Mouse (Mus musculus) olfactory bulb, adult 2 months (tissue): ENCODE data around the gene Spon1. TPM values are rescaled to one million over a fixed set of nuclear protein-coding genes. Genes with fewer than 3 reads are reported as not detected.

ENCODE experiments used
- H3K27ac ChIP-seq: fragments of 200-500 bp; 2 replicates; pipeline ENCODE4 v1.5.1; 2012; ENCODE audit warnings: low read depth, low read length; ENCODE audit not compliant: insufficient read depth
- H3K4me1 ChIP-seq: fragments of 200-500 bp; 2 replicates; pipeline ENCODE4 v1.6.1; 2012; ENCODE audit warnings: low read length; ENCODE audit not compliant: control insufficient read depth, insufficient read depth
- H3K4me3 ChIP-seq: fragments of 200-500 bp; 2 replicates; pipeline ENCODE4 v1.5.1; 2012; ENCODE audit warnings: mild to moderate bottlenecking, low read depth, low read length, moderate library complexity; ENCODE audit not compliant: insufficient read depth
- CTCF ChIP-seq: fragments of 200-500 bp; IDR thresholded peaks from 2 replicates; pipeline ENCODE4 v1.5.1; 2012; ENCODE audit warnings: low read depth, mild to moderate bottlenecking, low read length, moderate library complexity; ENCODE audit not compliant: insufficient read depth
- POLR2A ChIP-seq: fragments of 200-500 bp; IDR thresholded peaks from 2 replicates; pipeline ENCODE4 v1.6.1; 2012; ENCODE audit warnings: mild to moderate bottlenecking, low read depth, low read length, moderate library complexity; ENCODE audit not compliant: insufficient read depth
- WGBS: fragments of 180-500 bp; shearing (Covaris S2); methylation state at CpG from one replicate; pipeline ENCODE4 v1.1.7; 2018; 5-methylcytosine and 5-hydroxymethylcytosine counted together
- polyA plus RNA-seq: library from polyadenylated mRNA; stranded (reverse); fragments of >200 nt; gene quantifications from 2 replicates; pipeline ENCODE4 v1.2.4, GENCODE M21; 2012; ENCODE audit warnings: low replicate concordance; ENCODE audit not compliant: missing spikeins, insufficient read depth, insufficient read length

The Spon1 gene
- polyA plus RNA-seq, 1 experiment, result not detected

GRCm38 (mm10) chr7:113772135-113772534 is 6.3 kb downstream of the Spon1 start:
- Histone ChIP-seq H3K4me1 (0 out of 2 replicates have a peak, but pooled peaks cover 2% of the 10 kb centered on the region), H3K27ac (no peak overlapping the region), H3K4me3 (no peak overlapping the region)
- TF ChIP-seq POLR2A (no peak), CTCF (no peak)
- 94% methylated on average over 2 of the region's 2 CpGs for WGBS

DNA sequence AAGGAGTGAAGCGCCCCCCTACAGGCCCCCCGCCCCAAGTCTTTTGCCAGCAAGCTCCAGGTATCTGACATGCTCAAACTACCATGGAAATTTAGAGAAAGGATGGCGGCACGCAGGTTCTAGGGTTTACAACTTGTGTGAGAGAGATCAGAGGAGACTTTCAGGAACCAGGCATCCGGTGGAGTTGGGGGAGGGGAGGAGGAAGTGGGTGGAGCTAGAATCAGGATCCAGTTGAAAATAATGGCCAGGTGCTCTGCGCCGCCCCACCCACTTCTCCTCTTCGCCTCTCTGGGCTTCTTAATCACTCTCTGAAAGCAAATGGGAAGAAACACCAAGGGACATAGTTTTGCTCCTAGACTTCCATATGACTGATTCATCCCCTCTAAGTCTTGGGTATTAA is 7.6 kb downstream of the Spon1 start:
- TF ChIP-seq CTCF, result no peak
- TF ChIP-seq POLR2A, result no peak
- 0 out of 2 replicates have a peak, but pooled peaks cover 2% of the 10 kb centered on the region for H3K4me1 ChIP-seq
- no peak overlapping the region for H3K27ac ChIP-seq
- no peak overlapping the region for H3K4me3 ChIP-seq
- WGBS, result 72% methylated on average over 8 of the region's 8 CpGs

- 35% methylated on average over 7 of the region's 7 CpGs for WGBS
- Histone ChIP-seq H3K27ac (no peak overlapping the region), H3K4me1 (0 out of 2 replicates have a peak, but pooled peaks cover 2% of the 10 kb centered on the region), H3K4me3 (no peak overlapping the region)
- peak; percentile 62; the same call in 1 of the 2 replicates for TF ChIP-seq CTCF
- no peak for TF ChIP-seq POLR2A
Observed at GRCm38 (mm10) chr7:113774039-113774438, 8.2 kb downstream of the Spon1 start.

DNA sequence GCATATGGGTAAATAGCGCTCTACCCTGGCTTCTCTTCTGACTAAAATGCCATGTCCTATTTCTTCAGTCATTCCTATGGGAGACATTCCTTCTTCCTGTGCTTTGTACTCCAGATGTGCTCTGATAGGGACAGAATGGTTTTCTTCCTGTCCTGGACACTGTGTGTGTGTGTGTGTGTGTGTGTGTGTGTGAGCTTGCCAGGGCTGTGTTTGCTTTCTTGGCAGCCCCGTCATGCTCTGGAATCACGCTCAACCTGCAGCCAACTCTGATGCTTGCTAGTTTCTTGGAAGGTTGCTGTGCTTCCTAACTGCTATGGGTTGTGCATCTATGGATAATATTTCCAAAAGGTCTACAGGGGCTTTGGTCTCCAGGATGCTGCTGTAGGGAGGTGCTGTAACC is 9.1 kb downstream of the Spon1 start:
- Histone ChIP-seq H3K4me1 (0 out of 2 replicates have a peak, but pooled peaks cover 2% of the 10 kb centered on the region), H3K27ac (no peak overlapping the region), H3K4me3 (no peak overlapping the region)
- 76% methylated on average over 3 of the region's 3 CpGs for WGBS
- TF ChIP-seq POLR2A, result no peak
- no peak for TF ChIP-seq CTCF

DNA sequence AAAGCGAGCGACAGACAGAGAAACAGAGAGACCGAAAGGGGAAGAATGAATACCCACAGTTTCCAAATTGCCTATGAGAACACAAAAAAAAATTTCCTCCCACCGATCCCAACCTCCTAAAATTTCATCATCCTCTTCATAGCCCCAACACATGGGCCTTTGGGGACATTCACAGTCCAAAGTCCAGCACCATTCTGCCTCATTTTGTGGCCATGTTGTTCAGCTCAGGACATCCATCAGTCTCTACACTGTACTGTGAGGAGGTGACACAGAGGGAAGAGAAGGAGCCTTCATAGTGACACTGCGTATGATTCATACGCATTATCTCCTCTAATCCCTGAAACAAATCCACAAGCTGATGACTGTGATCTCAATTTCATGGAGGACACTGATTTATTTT is 12.7 kb downstream of the Spon1 start:
- 98% methylated on average over 6 of the region's 6 CpGs for WGBS
- Histone ChIP-seq H3K4me3 (no peak overlapping the region), H3K4me1 (0 out of 2 replicates have a peak, but pooled peaks cover 2% of the 10 kb centered on the region), H3K27ac (no peak overlapping the region)
- TF ChIP-seq POLR2A (no peak), CTCF (no peak)

GRCm38 (mm10) chr7:113780286-113780685 is 14.5 kb downstream of the Spon1 start:
- 0 out of 2 replicates have a peak, but pooled peaks cover 2% of the 10 kb centered on the region for H3K4me1 ChIP-seq
- TF ChIP-seq CTCF (no peak), POLR2A (no peak)
- H3K27ac ChIP-seq, result no peak overlapping the region
- no peak overlapping the region for H3K4me3 ChIP-seq
- WGBS, result 92% methylated on average over 5 of the region's 5 CpGs

DNA sequence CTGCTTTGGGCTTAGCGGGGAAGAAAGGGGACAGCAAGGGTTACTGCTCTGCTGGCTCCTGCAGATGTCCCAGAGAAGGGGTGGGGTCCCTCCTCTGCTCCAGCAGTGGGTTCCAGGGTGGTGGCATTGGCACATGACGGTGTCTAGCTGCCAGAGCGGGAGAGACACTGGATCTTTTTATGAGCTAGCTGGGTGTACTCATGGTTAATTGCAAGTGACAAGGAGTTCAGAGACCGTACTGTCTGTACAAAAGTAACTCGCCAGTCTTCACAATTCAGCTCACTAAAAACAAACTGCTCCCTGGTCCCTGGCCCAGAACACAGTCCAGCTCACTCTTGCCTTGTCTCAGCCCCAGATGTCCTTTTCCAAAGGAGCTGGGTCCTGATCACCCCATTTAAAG is 26.2 kb downstream of the Spon1 start:
- H3K4me1 ChIP-seq, result peaks cover 4% of the 10 kb centered on the region; the same call in 1 of the 2 replicates
- no peak for TF ChIP-seq CTCF
- TF ChIP-seq POLR2A, result no peak
- no peak overlapping the region for H3K4me3 ChIP-seq
- WGBS, result 71% methylated on average over 5 of the region's 5 CpGs
- H3K27ac ChIP-seq, result no peak overlapping the region

DNA sequence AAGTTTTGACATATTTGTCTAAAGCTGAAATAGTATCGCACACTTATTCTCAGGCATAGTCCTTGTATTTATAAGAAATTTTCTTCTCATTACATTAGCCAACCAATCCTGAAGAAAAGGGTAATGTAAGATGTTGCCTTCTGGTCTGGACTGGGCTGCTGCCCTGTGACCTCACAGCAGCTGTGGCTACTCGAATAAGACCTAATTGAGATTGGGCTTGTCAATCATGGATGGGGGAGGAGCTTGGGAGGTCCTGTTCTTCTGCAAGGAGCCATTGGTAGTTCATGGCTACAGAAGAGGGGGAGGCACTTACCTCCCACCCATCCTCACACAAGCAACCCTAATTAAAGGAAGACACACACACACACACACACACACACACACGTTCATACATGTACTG is 27.1 kb downstream of the Spon1 start:
- TF ChIP-seq POLR2A (no peak), CTCF (no peak)
- H3K27ac ChIP-seq, result no peak overlapping the region
- H3K4me3 ChIP-seq, result no peak overlapping the region
- 78% methylated on average over 3 of the region's 3 CpGs for WGBS
- H3K4me1 ChIP-seq, result peaks cover 4% of the 10 kb centered on the region; the same call in 1 of the 2 replicates

DNA sequence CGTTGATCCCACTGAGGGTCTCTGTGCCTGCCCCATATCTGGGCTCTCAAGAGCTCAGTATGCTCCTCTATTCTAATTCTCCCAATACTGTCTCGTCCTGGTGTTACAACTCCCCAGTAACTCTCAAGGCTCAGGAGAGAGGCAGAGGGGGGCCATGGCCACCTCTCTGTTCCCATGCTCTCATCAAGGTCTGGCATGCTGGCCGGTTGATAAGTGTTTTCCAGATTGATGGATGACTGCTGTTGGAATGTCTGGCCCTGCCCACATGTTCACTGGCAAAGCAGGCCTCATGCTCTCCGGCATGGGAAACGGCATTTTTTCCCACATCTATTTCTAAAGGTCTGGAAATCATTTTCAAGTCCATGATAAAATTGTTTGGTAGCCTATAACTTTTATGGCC is 29.4 kb downstream of the Spon1 start:
- H3K4me1 ChIP-seq, result no peaks in the 10 kb centered on the region; the same call in 1 of the 2 replicates
- TF ChIP-seq POLR2A (no peak), CTCF (no peak)
- 91% methylated on average over 5 of the region's 5 CpGs for WGBS
- no peak overlapping the region for H3K4me3 ChIP-seq
- H3K27ac ChIP-seq, result no peak overlapping the region

- TF ChIP-seq POLR2A (no peak), CTCF (no peak)
- H3K4me1 ChIP-seq, result no peaks in the 10 kb centered on the region
Observed at GRCm38 (mm10) chr7:113797134-113797533, 31.3 kb downstream of the Spon1 start.

More at GRCm38 (mm10) chr7:113797134-113797533, 31.3 kb downstream of the Spon1 start:
- Histone ChIP-seq H3K27ac (no peak overlapping the region), H3K4me3 (no peak overlapping the region)
- 95% methylated on average over 4 of the region's 4 CpGs for WGBS
